Mouse (Mus musculus): ENCODE measurements around the gene Camta1.

DNA sequence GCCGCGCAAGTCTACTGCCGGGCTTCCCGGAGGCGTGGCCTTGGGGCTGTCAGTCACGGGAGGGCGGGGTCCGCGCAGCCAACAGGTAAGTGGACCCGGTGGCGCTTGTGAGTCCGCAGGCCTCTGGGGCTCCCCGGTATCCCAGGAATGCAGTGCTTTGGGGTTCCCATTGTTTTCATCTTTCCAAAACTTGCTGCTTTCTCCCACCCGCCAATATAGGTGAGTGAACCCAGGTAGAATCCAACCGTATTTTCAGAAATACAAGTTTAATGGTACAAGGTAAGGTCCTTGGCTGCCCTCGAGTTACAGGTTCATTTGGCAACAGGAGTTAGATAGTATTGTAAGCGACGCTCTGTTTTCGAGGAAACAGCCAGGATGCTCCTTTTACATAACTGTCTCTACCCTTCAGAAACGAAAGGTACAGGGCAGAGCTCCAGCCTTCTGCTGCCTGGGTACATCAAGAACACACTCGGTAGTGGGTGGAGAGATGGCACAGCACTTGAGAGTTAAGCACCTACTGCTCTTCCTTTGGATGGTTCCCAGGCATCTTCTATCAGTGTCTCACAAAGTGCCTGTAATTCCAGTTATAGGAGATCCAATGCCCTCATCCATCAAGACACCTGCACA, 816.6 kb downstream of the Camta1 start:
- TF ChIP-seq CTCF (conservative IDR thresholded peaks at IDR 0.05; ENCODE audit: low read length) (no peak), NANOG (IDR thresholded peaks at IDR 0.05; ENCODE audit: borderline replicate concordance, low read length) (no peak)
